Mouse (Mus musculus) retina, postnatal 7 days (tissue): ENCODE measurements around the gene Orc3.
"Not testable (repeated sequence)": the region's sequence is repeated elsewhere in the genome, so short reads cannot be mapped to it uniquely, and the experiment has no call there.

Experiments used
- DNase-seq: peaks from one replicate; pipeline ENCODE4 v3.0.0-alpha.2; 2012; ENCODE audit warnings: low read depth, low spot score

The Orc3 gene

GRCm38 (mm10) chr4:34582476-34582875 lies 32.3 kb downstream of the Orc3 start:
- DNase-seq: no peak

GRCm38 (mm10) chr4:34581990-34582389 lies 32.8 kb downstream of the Orc3 start:
- DNase-seq: no peak

GRCm38 (mm10) chr4:34581489-34581888 lies 33.3 kb downstream of the Orc3 start:
- DNase-seq: not testable (repeated sequence)

- no peak for DNase-seq
Observed at GRCm38 (mm10) chr4:34579215-34579614, 35.5 kb downstream of the Orc3 start.

GRCm38 (mm10) chr4:34577028-34577427 lies 37.7 kb downstream of the Orc3 start:
- DNase-seq: peak; percentile 9

- DNase-seq: no peak
Observed at GRCm38 (mm10) chr4:34572876-34573275, 41.9 kb downstream of the Orc3 start.

GRCm38 (mm10) chr4:34566226-34566625 lies 48.5 kb downstream of the Orc3 start:
- no peak for DNase-seq

- DNase-seq: no peak
Observed at GRCm38 (mm10) chr4:34560971-34561370, 53.8 kb downstream of the Orc3 start.

GRCm38 (mm10) chr4:34556183-34556582 lies 58.6 kb downstream of the Orc3 start:
- DNase-seq: no peak

- DNase-seq: no peak
Observed at GRCm38 (mm10) chr4:34555604-34556003, 59.1 kb downstream of the Orc3 start.

- DNase-seq: no peak
Observed at GRCm38 (mm10) chr4:34554596-34554995, 60.1 kb downstream of the Orc3 start.

- no peak for DNase-seq
Observed at GRCm38 (mm10) chr4:34551966-34552365, 62.8 kb downstream of the Orc3 start.

- DNase-seq: no peak
Observed at GRCm38 (mm10) chr4:34551098-34551809, 63.5 kb downstream of the Orc3 start.

- DNase-seq: no peak
Observed at GRCm38 (mm10) chr4:34550748-34551097, 64.0 kb downstream of the Orc3 start, which contains the start of gene Akirin2. Akirin2 (plus strand) TSS chr4:34550937.

- DNase-seq: peak; percentile 92
Observed at GRCm38 (mm10) chr4:34549981-34550747, 64.6 kb downstream of the Orc3 start.

- DNase-seq: no peak
Observed at GRCm38 (mm10) chr4:34529941-34530340, 84.8 kb downstream of the Orc3 start.

- no peak for DNase-seq
Observed at GRCm38 (mm10) chr4:34529379-34529778, 85.4 kb downstream of the Orc3 start.

GRCm38 (mm10) chr4:34528430-34529100 lies 86.2 kb downstream of the Orc3 start:
- DNase-seq: no peak

GRCm38 (mm10) chr4:34526771-34527170 lies 88.0 kb downstream of the Orc3 start:
- no peak for DNase-seq

GRCm38 (mm10) chr4:34523586-34523985 lies 91.2 kb downstream of the Orc3 start:
- DNase-seq: no peak

GRCm38 (mm10) chr4:34522846-34523245 lies 91.9 kb downstream of the Orc3 start:
- DNase-seq: no peak
